Mouse (Mus musculus) lung, embryonic 14.5 days (tissue): Measurements from ENCODE around the gene Racgap1. TPM values are rescaled to one million over a fixed set of nuclear protein-coding genes. Genes with fewer than 3 reads are reported as not detected.

Source experiments
- ATAC-seq: fragments of 200-750 bp; cut with Nextera tagmentation; 2 replicates; pipeline ENCODE4 v1.8.0; 2017; ENCODE audit warnings: mild to moderate bottlenecking, moderate TSS enrichment, moderate library complexity; ENCODE audit not compliant: insufficient read depth
- DNase-seq: peaks from one replicate; pipeline ENCODE4 v3.0.0-alpha.2; 2015
- H3K27ac ChIP-seq: fragments of 300-500 bp; sonication (generic); 2 replicates; pipeline ENCODE4 v1.5.1; 2014; ENCODE audit warnings: low read depth, mild to moderate bottlenecking, moderate library complexity
- H3K27me3 ChIP-seq: fragments of 300-500 bp; sonication (generic); 2 replicates; pipeline ENCODE4 v1.6.1; 2014; ENCODE audit warnings: low read length, control low read depth; ENCODE audit not compliant: insufficient read depth
- H3K36me3 ChIP-seq: fragments of 300-500 bp; sonication (generic); 2 replicates; pipeline ENCODE4 v1.6.1; 2014; ENCODE audit warnings: control low read depth; ENCODE audit not compliant: insufficient read depth
- H3K4me1 ChIP-seq: fragments of 300-500 bp; sonication (generic); 2 replicates; pipeline ENCODE4 v1.6.1; 2014; ENCODE audit warnings: antibody characterized with exemption, control low read depth; ENCODE audit not compliant: insufficient read depth
- H3K4me2 ChIP-seq: fragments of 300-500 bp; sonication (generic); 2 replicates; pipeline ENCODE4 v1.6.1; 2014; ENCODE audit warnings: mild to moderate bottlenecking
- H3K4me3 ChIP-seq: fragments of 300-500 bp; sonication (generic); 2 replicates; pipeline ENCODE4 v1.5.1; 2014; ENCODE audit warnings: low read depth, low read length
- H3K9ac ChIP-seq: fragments of 300-500 bp; sonication (generic); 2 replicates; pipeline ENCODE4 v1.6.1; 2014
- H3K9me3 ChIP-seq: fragments of 300-500 bp; sonication (generic); 2 replicates; pipeline ENCODE4 v1.6.1; 2016; ENCODE audit warnings: low read depth, low read length, control low read depth
- CTCF ChIP-seq: IDR thresholded peaks from 2 replicates; pipeline ENCODE4 v1.5.1; 2016; ENCODE audit warnings: antibody characterized with exemption, low read depth
- WGBS: fragments of 180-500 bp; shearing (Covaris S2); extraction: QIAGEN DNeasy Blood & Tissue Kit; methylation state at CpG from one replicate; pipeline ENCODE4 v1.1.7; 2014; 5-methylcytosine and 5-hydroxymethylcytosine counted together
- polyA plus RNA-seq: library from polyadenylated mRNA; unstranded; fragments of >200 nt; fragmentation: Nextera tagmentation; extraction: Ambion mirVana; gene quantifications from 2 replicates; pipeline ENCODE4 v1.2.1, GENCODE M21; 2014

Racgap1 gene
- polyA plus RNA-seq, 1 experiment from 2014 or later = 153 TPM

DNA sequence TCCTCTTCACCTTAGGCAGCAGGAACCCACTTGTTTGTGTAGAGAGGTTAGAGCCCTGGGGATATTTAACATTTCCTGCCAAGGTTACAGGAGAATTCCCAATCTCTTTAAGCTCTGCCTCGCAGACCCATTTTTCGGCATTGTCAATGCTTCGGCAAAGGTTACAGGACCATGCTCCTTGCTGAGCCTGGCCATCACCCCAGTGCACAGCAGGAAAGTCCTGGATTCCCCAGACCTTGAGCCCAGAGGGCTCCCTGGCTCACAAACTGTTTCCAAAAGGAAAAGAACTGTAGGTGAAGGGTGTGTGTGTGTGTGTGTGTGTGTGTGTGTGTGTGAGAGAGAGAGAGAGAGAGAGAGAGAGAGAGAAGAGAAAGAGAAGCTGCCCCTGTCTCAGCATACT is 23.4 kb upstream of the Racgap1 start:
- no peak overlapping the region for H3K9ac ChIP-seq

DNA sequence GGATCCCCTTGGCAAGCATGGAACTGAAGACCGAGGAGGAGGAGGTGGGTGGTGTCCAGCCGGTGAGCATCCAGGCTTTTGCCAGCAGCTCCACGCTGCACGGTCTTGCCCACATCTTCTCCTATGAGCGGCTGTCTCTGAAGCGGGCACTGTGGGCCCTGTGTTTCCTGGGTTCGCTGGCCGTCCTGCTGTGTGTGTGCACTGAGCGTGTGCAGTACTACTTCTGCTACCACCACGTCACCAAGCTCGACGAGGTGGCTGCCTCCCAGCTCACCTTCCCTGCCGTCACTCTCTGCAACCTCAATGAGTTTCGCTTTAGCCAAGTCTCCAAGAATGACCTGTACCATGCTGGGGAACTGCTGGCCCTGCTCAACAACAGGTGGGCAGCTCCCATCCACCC is 20.3 kb upstream of the Racgap1 start:
- H3K4me2 ChIP-seq = no peak overlapping the region
- DNase-seq (no peak), ATAC-seq (no peak)
- no peak overlapping the region for H3K27ac ChIP-seq
- no peaks in the 10 kb centered on the region for H3K9me3 ChIP-seq
- WGBS = 67% methylated on average over 14 of the region's 14 CpGs
- TF ChIP-seq CTCF = no peak
- 0 out of 2 replicates have a peak, but pooled peaks cover 2% of the 10 kb centered on the region for H3K4me1 ChIP-seq
- H3K27me3 ChIP-seq = peaks cover 48% of the 10 kb centered on the region
- H3K36me3 ChIP-seq = no peaks in the 10 kb centered on the region
- no peak overlapping the region for H3K9ac ChIP-seq
- no peak overlapping the region for H3K4me3 ChIP-seq

More for the DNA sequence above, 23.4 kb upstream of the Racgap1 start:
- H3K4me3 ChIP-seq = no peak overlapping the region
- H3K27me3 ChIP-seq = peaks cover 40% of the 10 kb centered on the region
- H3K9me3 ChIP-seq = no peaks in the 10 kb centered on the region
- ATAC-seq (no peak), DNase-seq (no peak)
- 0 out of 2 replicates have a peak, but pooled peaks cover 2% of the 10 kb centered on the region for H3K4me1 ChIP-seq
- no peak overlapping the region for H3K4me2 ChIP-seq
- WGBS = 76% methylated on average over 3 of the region's 3 CpGs
- H3K36me3 ChIP-seq = no peaks in the 10 kb centered on the region
- no peak overlapping the region for H3K27ac ChIP-seq
- no peak for TF ChIP-seq CTCF

DNA sequence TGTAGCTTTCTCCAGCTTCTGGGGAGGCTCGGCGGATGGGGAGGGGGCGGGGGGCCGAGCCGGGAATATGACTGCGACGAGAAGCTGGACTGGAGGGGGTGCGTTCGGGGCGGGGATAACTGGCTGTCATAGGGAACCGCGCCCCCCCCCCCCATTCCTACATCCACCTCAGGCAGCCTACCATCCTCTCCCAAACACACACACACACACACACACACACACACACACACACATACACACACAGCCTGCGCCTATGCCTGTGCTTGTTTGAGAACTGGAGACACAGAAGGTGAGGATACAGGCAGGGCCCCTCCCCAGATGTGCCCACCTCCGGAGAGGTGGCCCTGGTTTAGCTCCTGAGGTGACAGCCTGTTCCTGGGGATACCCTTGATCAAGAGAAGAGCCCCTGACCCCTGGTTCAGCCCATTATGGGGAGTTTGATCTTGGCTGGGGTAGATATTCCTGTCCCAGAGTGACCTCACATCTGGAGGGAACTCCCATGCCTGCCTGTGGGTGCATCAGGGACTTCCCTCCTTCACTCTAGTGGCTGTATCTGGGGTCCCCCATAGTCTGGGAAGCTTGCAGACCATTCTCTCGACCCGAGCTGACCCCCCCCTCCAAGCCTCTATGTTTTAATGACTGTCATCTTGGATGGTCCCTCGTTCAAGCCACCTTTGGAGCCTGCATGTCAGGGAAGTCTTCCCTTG is 19.7 kb upstream of the Racgap1 start:
- H3K9ac ChIP-seq = peak overlapping the region; percentile 41
- no peaks in the 10 kb centered on the region for H3K36me3 ChIP-seq
- no peaks in the 10 kb centered on the region for H3K9me3 ChIP-seq
- H3K27ac ChIP-seq = no peak overlapping the region
- peaks cover 50% of the 10 kb centered on the region for H3K27me3 ChIP-seq
- H3K4me3 ChIP-seq = peak overlapping the region; percentile 47
- 0 out of 2 replicates have a peak, but pooled peaks cover 2% of the 10 kb centered on the region for H3K4me1 ChIP-seq
- 8% methylated on average over 16 of the region's 17 CpGs for WGBS
- peak; percentile 21; the same call in 1 of the 2 replicates for ATAC-seq
- DNase-seq = no peak
- no peak for TF ChIP-seq CTCF
- peak overlapping the region; percentile 94 for H3K4me2 ChIP-seq

DNA sequence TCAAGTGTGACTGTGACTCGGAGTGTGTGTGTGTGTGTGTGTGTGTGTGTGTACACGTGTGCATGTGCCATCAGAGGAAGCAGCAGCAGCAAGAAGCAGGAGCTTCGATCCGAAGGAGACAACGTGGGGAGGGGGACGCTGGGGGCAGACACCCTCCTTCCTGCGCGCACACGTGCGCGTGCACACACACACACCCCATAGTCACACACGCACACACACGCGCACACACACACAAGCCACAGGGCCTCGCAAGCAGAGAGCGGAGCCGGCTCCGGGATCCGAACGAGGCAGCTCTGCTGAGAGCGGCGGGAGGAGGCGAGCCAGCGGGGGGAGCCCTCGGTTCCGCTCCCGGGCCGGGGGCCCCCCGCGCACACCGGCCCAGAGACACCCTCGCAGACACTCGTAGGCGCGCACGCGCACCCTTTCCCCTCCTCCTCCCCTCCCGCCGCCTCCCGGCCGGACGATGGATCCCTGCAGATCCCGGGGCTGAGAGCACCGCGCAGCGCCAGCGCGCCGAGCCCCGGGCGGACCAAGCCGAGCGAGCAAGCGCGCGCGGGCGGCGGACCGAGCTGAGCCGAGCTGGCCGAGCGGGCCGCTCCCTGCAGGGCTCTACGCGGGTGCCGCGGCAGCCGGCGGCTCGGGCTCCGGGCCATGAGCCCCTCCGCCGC is 18.8 kb upstream of the Racgap1 start, which contains the start of gene Asic1:
Gene Asic1, plus strand, starts transcription at position 215 of the 668 bp plus-strand sequence.
- Histone ChIP-seq H3K27ac (no peak within 1 kb of the TSS), H3K36me3 (no peaks in the 10 kb centered on the region), H3K4me3 (peak within 1 kb of the TSS; percentile 47), H3K27me3 (peaks cover 58% of the 10 kb centered on the region), H3K9ac (peak within 1 kb of the TSS; percentile 41), H3K4me1 (0 out of 2 replicates have a peak, but pooled peaks cover 2% of the 10 kb centered on the region), H3K4me2 (peak within 1 kb of the TSS; percentile 94), H3K9me3 (no peaks in the 10 kb centered on the region)
- under 1% methylated on average over 70 of the region's 74 CpGs for WGBS
- ATAC-seq (peak; percentile 69), DNase-seq (peak; percentile 81)
- no peak for TF ChIP-seq CTCF

DNA sequence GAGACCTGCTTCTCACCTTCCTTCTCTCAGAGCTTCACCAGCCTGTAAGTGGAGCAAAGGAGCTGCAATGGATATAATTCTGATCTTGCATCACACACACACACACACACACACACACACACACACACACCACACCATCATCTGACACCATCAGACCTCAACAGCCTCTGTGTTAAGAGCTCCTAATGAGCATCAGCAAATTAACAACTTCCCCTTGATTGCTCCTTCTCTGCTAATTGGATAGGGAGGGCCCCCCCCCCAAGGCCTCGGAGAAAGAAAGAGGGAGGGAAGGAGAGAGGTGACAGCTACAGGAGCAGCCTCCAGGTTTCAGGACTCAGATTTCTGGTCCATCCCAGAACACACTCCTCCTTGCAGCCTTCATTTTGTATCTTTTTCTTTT is 17.9 kb upstream of the Racgap1 start:
- no peaks in the 10 kb centered on the region for H3K9me3 ChIP-seq
- H3K4me1 ChIP-seq = 0 out of 2 replicates have a peak, but pooled peaks cover 3% of the 10 kb centered on the region
- 0% methylated on average over 1 of the region's 1 CpGs for WGBS
- H3K27me3 ChIP-seq = peaks cover 63% of the 10 kb centered on the region
- no peak for TF ChIP-seq CTCF
- ATAC-seq (no peak), DNase-seq (no peak)
- no peaks in the 10 kb centered on the region for H3K36me3 ChIP-seq
- H3K4me2 ChIP-seq = no peak overlapping the region
- no peak overlapping the region for H3K4me3 ChIP-seq
- no peak overlapping the region for H3K27ac ChIP-seq
- no peak overlapping the region for H3K9ac ChIP-seq

DNA sequence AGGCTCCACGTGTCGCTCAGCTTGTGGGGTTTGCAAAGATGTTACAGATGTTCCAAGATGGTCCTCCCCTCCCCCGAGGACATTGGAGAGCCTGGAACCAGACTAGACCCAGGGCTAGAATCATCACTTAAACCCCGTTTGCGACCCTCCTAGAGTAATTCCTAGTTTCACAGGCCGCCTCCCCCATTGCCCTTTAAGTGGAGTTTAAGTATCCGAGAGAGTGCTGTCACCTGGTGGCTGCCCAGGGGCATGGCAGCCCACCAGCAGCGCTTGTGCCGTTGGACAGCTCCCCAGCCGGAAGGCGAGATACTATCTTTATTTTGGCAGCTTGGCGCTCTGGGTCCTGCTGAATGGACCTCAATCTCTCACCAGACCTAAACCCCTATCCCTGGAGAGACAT is 17.4 kb upstream of the Racgap1 start:
- H3K4me2 ChIP-seq = no peak overlapping the region
- no peak overlapping the region for H3K4me3 ChIP-seq
- H3K4me1 ChIP-seq = 0 out of 2 replicates have a peak, but pooled peaks cover 5% of the 10 kb centered on the region
- DNase-seq (peak; percentile 91), ATAC-seq (no peak)
- no peaks in the 10 kb centered on the region for H3K36me3 ChIP-seq
- no peak overlapping the region for H3K9ac ChIP-seq
- peak; percentile 99 for TF ChIP-seq CTCF
- H3K27me3 ChIP-seq = peaks cover 64% of the 10 kb centered on the region
- no peak overlapping the region for H3K27ac ChIP-seq
- no peaks in the 10 kb centered on the region for H3K9me3 ChIP-seq
- 2% methylated on average over 12 of the region's 12 CpGs for WGBS

DNA sequence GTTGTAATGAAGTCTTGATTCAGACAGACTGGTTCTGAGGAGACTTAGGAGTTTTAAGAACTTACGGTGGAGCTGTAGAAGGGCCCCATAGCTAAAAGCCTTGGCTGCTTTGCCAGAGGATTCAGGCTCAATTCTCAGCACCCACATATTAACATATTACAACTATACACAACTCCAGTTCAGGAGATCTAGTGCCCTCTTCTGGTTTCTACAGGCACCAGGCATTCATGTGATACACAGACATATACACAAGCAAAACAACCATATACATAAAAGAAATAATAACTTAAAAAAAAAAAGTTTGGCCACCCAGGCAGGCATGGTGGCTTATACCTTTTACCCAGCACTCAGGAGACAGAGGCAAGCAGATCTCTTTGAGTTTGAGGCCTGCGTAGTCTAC is 16.1 kb upstream of the Racgap1 start:
- Histone ChIP-seq H3K4me3 (no peak overlapping the region), H3K9me3 (no peaks in the 10 kb centered on the region), H3K4me2 (no peak overlapping the region), H3K9ac (no peak overlapping the region), H3K27me3 (peaks cover 55% of the 10 kb centered on the region), H3K36me3 (no peaks in the 10 kb centered on the region), H3K27ac (no peak overlapping the region), H3K4me1 (0 out of 2 replicates have a peak, but pooled peaks cover 5% of the 10 kb centered on the region)
- WGBS = 98% methylated on average over 2 of the region's 2 CpGs
- DNase-seq (no peak), ATAC-seq (no peak)
- TF ChIP-seq CTCF = no peak
